ENCODE assay signal across 17 mouse cellular contexts in genomic region chr15:99790464-99790863, GRCm38 (mm10). TPM values are rescaled to one million over a fixed set of nuclear protein-coding genes. Genes with fewer than 3 reads are reported as not detected.
DNase-seq lines count a peak whose midpoint lies in the region; TF ChIP-seq lines count a peak whose summit lies in the region.
"Had no signal": no experiment of that assay in that cellular context is flagged by ENCODE, and none has a peak within 500 bp of the region (broad histone marks: within the 10 kb centered on the region; RNA-seq: fewer than 3 reads in every experiment).

No protein-coding gene starts in this region.

- H3K27ac ChIP-seq in left cerebral cortex, adult 2 months, result peak overlapping the region; percentile 70; the same call in 1 of the 2 replicates
- H3K27ac ChIP-seq: forebrain, embryonic 10.5 days; forebrain, embryonic 13.5 days; gastrocnemius, adult 2 months; hindbrain, embryonic 12.5 days; hindbrain, embryonic 15.5 days had no signal

- intact Hi-C loops in left cerebral cortex, adult 2 months (cut with DNase I), result no loop called here

- TF ChIP-seq CTCF in left cerebral cortex, adult 2 months (IDR thresholded peaks at IDR 0.05), result no peak

- no peak overlapping the region for H3K4me3 ChIP-seq in left cerebral cortex, adult 2 months
- H3K4me3 ChIP-seq: forebrain, embryonic 10.5 days; forebrain, embryonic 13.5 days; gastrocnemius, adult 2 months; hindbrain, embryonic 12.5 days; hindbrain, embryonic 15.5 days had no signal

- DNase-seq in left cerebral cortex, adult 2 months (ENCODE audit: extremely low spot score in 1 of 2, low spot score in 2 of 2), result no peak
- DNase-seq in left cerebral cortex, adult 11 months (ENCODE audit: low spot score), result no peak
- DNase-seq in right cerebral cortex, adult 18-20 months, result peak; percentile 67
- DNase-seq in right cerebral cortex, postnatal 14 days, result no peak
- DNase-seq in telencephalon, adult 2 months (ENCODE audit: low read depth, low spot score), result peak; percentile 85
- DNase-seq in adrenal gland, postnatal 14 days, result no peak
- DNase-seq: adrenal gland, adult 2 months; adrenal gland, postnatal 25 days; cerebellum, adult 18-20 months; cerebellum, adult 9-10 months; cerebellum, postnatal 14 days; gastrocnemius, adult 2 months; gastrocnemius, postnatal 14 days had no signal

RNA-seq across cellular contexts. Expression of gene Cers5, which starts 17.8 kb away (rescaled TPM):
- total RNA-seq in left cerebral cortex, adult 2 months (2021), result 10 to 100 TPM; 32.3 to 34.7 TPM
- 40.9 and 42.7 TPM in 2 replicates for total RNA-seq in adrenal gland, postnatal 14 days (2021)

Comparison
In these comparisons a context has a peak if more than half of its experiments do, and no peak if none do; other contexts are left out.
1. DNase-seq: peak in right cerebral cortex, adult 18-20 months (single experiment) and telencephalon, adult 2 months (single experiment); none in left cerebral cortex, adult 2 months (0 of 2), left cerebral cortex, adult 11 months (single experiment), right cerebral cortex, postnatal 14 days (single experiment) and adrenal gland, postnatal 14 days (single experiment).